Mouse (Mus musculus) ES-E14 (cell line): ENCODE results near the gene Sdhc. TPM values are rescaled to one million over a fixed set of nuclear protein-coding genes. Genes with fewer than 3 reads are reported as not detected.
"Not testable (repeated sequence)": the region's sequence is repeated elsewhere in the genome, so short reads cannot be mapped to it uniquely, and the experiment has no call there.

ENCODE experiments used
- DNase-seq: peaks from one replicate; pipeline ENCODE4 v3.0.0-alpha.2; 2013; ENCODE audit warnings: low read depth, low spot score
- H3K27ac ChIP-seq: 2 replicates; pipeline ENCODE4 v1.5.1; 2012; ENCODE audit warnings: low read depth, mild to moderate bottlenecking, low read length, moderate library complexity, mixed read lengths; ENCODE audit not compliant: poor library complexity, insufficient read depth, severe bottlenecking
- H3K36me3 ChIP-seq: 2 replicates; pipeline ENCODE4 v1.6.1; 2012; ENCODE audit warnings: mild to moderate bottlenecking, low read length, moderate library complexity, mixed read lengths; ENCODE audit not compliant: control insufficient read depth, poor library complexity, insufficient read depth, severe bottlenecking
- H3K4me1 ChIP-seq, 2 experiments: fragments of 150-350 bp in 1 of 2; sonication (generic) in 1 of 2; 2 replicates each; pipeline ENCODE4 v1.6.1; 2012; ENCODE audit warnings: low read length in 2 of 2, mild to moderate bottlenecking in 1 of 2, mixed read lengths in 1 of 2; ENCODE audit not compliant: control insufficient read depth in 2 of 2, insufficient read depth in 2 of 2, poor library complexity in 1 of 2
- H3K4me3 ChIP-seq, 2 experiments: fragments of 150-350 bp in 1 of 2; sonication (generic) in 1 of 2; 2 replicates each; pipeline ENCODE4 v1.5.1; 2012; ENCODE audit warnings: low read length in 2 of 2, low read depth in 1 of 2, mild to moderate bottlenecking in 1 of 2, mixed read lengths in 1 of 2; ENCODE audit not compliant: insufficient read depth in 1 of 2, poor library complexity in 1 of 2, severe bottlenecking in 1 of 2
- H3K9ac ChIP-seq: 2 replicates; pipeline ENCODE4 v1.6.1; 2012; ENCODE audit warnings: low read depth, mild to moderate bottlenecking, low read length, mixed read lengths; ENCODE audit not compliant: poor library complexity, insufficient read depth, severe bottlenecking
- H3K9me3 ChIP-seq: fragments of 150-350 bp; sonication (generic); 2 replicates; pipeline ENCODE4 v1.6.1; 2012; ENCODE audit warnings: low read depth, mild to moderate bottlenecking, low read length; ENCODE audit not compliant: control insufficient read depth, insufficient read depth
- CHD2 ChIP-seq: IDR thresholded peaks from 2 replicates; pipeline ENCODE4 v1.6.1; 2014; ENCODE audit warnings: mild to moderate bottlenecking, low read depth, low read length, inconsistent platforms
- HCFC1 ChIP-seq: IDR thresholded peaks from 2 replicates; pipeline ENCODE4 v1.6.1; 2012; ENCODE audit warnings: low read length, inconsistent platforms, borderline replicate concordance; ENCODE audit not compliant: insufficient read depth
- MAFK ChIP-seq: IDR thresholded peaks from 2 replicates; pipeline ENCODE4 v1.6.1; 2014; ENCODE audit warnings: mild to moderate bottlenecking, low read depth, low read length, inconsistent platforms; ENCODE audit not compliant: insufficient read depth
- ZC3H11A ChIP-seq: IDR thresholded peaks from 2 replicates; pipeline ENCODE4 v1.6.1; 2012; ENCODE audit warnings: low read depth, mild to moderate bottlenecking, inconsistent platforms, low read length, borderline replicate concordance
- ZNF384 ChIP-seq: IDR thresholded peaks from 2 replicates; pipeline ENCODE4 v1.6.1; 2012; ENCODE audit warnings: low read depth, low read length, inconsistent platforms
- in situ Hi-C, 2 experiments: fragments of 600-800 bp; cut with MboI; formaldehyde crosslinking; loops; one replicate each; pipeline ENCODE4 v1.15.1; 2025; ENCODE audit warnings: low sequenced_read_pairs in 2 of 2, inconsistent platforms in 1 of 2; ENCODE audit not compliant: unreplicated experiment in 2 of 2
- total RNA-seq: library from RNA; depleted of rRNA; stranded (reverse); fragments of 300-350 nt; gene quantifications from 2 replicates; pipeline ENCODE4 v1.2.3, GENCODE M21; 2012

Sdhc gene
- total RNA-seq, 1 experiment = 55.0 TPM

DNA sequence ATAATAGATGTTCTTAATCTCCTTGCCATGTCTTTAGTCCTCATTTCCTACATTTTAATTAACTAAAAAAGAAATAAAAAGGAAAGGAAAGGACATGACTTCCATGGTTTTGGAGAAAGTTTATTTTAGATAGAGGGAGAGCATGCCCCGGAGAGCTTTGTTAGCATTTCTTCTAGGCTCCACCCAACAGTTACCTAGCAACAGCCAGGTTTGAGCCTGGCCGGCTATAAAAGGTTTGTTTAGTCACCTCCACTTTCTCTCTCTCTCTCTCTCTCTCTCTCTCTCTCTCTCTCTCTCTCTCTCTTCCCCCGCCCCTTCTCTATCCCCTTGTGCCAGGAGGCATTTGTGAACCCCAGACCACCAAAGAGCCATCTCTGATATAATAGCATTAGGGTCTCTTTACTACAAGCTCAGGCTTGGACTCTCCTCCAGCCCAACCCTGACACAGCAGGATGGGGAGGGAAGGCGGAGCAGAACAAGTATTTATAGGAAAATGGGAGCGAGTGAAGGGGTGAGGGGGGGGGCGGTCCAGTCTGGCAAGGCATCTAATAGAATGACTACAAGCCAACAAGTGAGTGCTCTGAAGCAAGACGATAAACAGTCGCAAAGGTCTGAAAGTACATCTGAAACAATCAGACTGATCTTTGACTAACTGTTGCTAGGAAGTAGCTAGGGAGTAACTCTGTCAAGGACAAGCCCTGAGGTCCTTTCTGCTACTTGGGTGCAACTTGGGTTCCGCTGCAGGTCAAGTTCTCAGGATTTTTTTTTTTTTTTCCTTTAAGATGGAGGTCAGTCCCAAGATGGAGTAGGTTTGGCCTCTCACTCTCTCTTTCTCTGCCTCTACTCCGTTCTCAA lies 54.1 kb downstream of the Sdhc start:
- Histone ChIP-seq H3K9me3 (no peaks in the 10 kb centered on the region), H3K36me3 (no peaks in the 10 kb centered on the region), H3K4me3 (no peak overlapping the region), H3K4me1 (no peaks in the 10 kb centered on the region), H3K9ac (no peak overlapping the region), H3K27ac (no peak overlapping the region)
- no peak for DNase-seq
- in situ Hi-C loops = no loop called here
- TF ChIP-seq ZNF384 (no peak), ZC3H11A (no peak), MAFK (no peak), HCFC1 (no peak), CHD2 (no peak)

DNA sequence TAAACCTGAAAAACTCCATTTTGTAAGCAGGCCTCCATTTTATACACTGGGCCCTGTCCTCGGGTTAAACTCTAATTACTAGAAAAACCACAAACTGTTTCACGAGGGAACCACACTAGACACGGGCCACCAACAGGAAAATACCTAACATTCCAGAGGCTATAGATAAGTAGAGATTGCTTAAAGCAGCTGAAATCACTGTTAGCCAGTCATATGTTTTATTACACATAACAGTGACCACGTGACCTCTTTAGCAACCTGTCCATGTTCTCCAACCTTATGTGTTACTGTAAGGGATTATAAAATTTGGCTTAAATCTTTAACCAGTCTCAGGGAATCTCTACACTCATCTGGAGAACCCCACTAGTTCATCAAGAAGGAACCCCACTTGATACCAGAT lies 56.0 kb downstream of the Sdhc start:
- Histone ChIP-seq H3K4me3 (no peak overlapping the region), H3K27ac (no peak overlapping the region), H3K36me3 (no peaks in the 10 kb centered on the region), H3K9me3 (no peaks in the 10 kb centered on the region), H3K9ac (no peak overlapping the region), H3K4me1 (peaks cover 0 to 2% of the 10 kb centered on the region in 2 experiments; a peak in 1 of 4 replicates)
- DNase-seq = no peak
- in situ Hi-C loops = no loop called here
- TF ChIP-seq HCFC1 (no peak), ZNF384 (no peak)

DNA sequence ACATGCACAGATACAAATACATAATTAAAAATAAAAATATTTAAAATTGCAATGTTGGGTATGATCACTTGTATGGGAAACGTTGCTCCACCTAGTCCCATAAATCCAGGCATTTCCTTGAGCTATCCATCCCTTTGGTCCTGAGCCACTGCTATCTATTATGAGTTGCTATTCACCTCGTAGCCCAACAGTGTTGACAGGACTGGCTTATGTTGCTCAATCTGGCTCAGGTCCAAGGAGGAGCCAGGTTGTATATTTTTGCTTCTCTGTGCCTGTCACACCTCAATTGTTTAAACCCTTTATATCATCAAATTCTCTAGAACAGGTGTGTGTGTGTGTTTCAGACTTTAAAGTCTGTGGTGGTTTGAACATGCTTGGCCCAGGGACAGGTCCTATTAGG lies 59.6 kb downstream of the Sdhc start:
- in situ Hi-C loops = no loop called here
- no peaks in the 10 kb centered on the region for H3K36me3 ChIP-seq
- no peak for TF ChIP-seq MAFK
- no peak for TF ChIP-seq HCFC1
- no peak for TF ChIP-seq CHD2
- TF ChIP-seq ZNF384 = no peak
- TF ChIP-seq ZC3H11A = no peak
- H3K4me1 ChIP-seq = peaks cover 2 to 6% of the 10 kb centered on the region in 2 experiments; a peak in 3 of 4 replicates
- H3K4me3 ChIP-seq = no peak overlapping the region
- no peak for DNase-seq
- H3K27ac ChIP-seq = no peak overlapping the region
- H3K9ac ChIP-seq = no peak overlapping the region
- no peaks in the 10 kb centered on the region for H3K9me3 ChIP-seq

DNA sequence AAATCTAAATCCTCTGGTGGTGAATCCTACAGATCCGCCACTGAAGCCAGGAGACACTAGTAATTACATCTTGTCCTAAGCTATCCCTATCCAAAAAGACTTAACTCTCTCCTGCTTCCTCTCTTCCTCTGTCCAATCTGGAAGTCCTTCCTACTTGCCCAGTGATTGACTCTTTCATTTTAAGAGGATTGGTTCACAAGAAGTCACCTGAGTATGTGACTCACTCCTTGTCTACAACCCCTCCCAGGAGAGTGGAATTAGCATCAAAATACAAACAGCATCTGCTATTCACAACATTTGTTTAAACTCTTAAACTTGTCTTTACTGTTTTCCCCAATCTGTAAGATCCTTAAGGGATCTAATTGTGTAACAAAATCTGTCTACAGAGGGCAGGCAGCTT lies 60.5 kb downstream of the Sdhc start:
- no peak for DNase-seq
- TF ChIP-seq ZNF384 (no peak), HCFC1 (no peak), ZC3H11A (no peak), MAFK (no peak), CHD2 (no peak)
- H3K27ac ChIP-seq = peak overlapping the region; percentile 44; the same call in 1 of the 2 replicates

DNA sequence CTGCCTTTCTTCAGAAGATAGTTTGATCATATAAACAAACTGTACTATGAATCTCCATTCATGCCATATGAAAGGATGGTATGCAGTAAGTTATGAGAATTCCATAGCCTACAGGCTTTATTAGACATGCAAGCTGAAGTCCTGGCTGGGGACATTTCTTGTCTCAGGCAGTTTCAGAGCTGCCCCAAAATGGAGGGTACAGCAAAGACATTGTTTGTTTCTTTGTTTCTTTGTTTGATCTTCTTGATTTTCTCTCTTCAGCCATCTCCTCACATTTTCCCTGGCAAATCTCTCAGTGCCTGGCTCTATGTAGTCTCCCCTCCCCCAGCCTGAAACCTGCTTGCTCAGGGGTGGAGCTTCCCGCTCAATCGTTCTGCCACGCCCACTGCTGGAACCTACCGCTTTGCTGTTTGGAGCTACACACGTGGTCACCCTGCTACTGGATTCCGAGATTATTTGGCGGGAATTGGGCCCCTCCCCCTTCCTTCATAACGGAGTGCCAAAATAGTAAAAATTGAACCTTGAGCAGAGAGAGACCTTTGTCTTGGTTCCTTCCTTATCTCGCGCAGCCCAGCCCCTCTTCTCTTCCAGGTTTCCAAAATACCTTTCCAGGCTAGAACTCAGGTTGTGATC lies 62.0 kb downstream of the Sdhc start:
- H3K9me3 ChIP-seq, H3K4me1 ChIP-seq, H3K4me3 ChIP-seq, H3K27ac ChIP-seq, H3K36me3 ChIP-seq, H3K9ac ChIP-seq, in situ Hi-C loops, DNase-seq: not testable (repeated sequence)

More for the DNA sequence above, 60.5 kb downstream of the Sdhc start:
- peak overlapping the region; percentile 44 to 69 for H3K4me3 ChIP-seq
- in situ Hi-C loops = no loop called here
- no peaks in the 10 kb centered on the region for H3K36me3 ChIP-seq
- peak overlapping the region; percentile 33; the same call in 1 of the 2 replicates for H3K9ac ChIP-seq
- H3K4me1 ChIP-seq = peaks cover 2 to 6% of the 10 kb centered on the region in 2 experiments; a peak in 3 of 4 replicates
- no peaks in the 10 kb centered on the region for H3K9me3 ChIP-seq
